Mouse (Mus musculus) gastrocnemius, adult 8-10 months (tissue): ENCODE measurements at regions not wholly inside any gene's neighbourhood (a gene's known extent, or its start where the extent isn't known, plus 50 kb on each side); places are given as distances from the start of the nearest gene placed in this dataset.
A peak's percentile ranks its signal among the peaks of the same experiment; 100 is the strongest.

Experiments
- DNase-seq, 2 experiments: peaks; one replicate each; pipeline ENCODE4 v3.0.0; 2022; ENCODE audit warnings: low spot score in 2 of 2

DNA sequence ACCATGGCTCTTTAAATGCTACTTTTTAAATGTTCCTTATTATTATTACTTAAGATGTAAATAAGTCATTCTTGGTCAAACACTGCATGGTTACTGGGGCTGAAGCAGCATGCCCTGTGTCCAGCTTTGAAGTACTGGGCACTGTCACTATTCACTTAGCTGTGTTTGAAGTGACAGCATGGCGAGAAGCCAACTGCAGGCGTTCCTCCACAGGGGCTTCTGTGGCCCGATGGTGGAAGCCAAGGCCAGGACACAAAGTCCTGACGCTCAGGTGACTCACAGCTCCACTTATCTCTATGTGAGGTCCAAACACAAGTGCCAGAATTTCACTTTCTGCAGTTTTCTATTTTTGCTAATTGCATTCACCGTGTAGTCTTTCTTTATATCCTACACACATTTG, 65.3 kb downstream of the Cdca7 start:
- DNase-seq = no peak

DNA sequence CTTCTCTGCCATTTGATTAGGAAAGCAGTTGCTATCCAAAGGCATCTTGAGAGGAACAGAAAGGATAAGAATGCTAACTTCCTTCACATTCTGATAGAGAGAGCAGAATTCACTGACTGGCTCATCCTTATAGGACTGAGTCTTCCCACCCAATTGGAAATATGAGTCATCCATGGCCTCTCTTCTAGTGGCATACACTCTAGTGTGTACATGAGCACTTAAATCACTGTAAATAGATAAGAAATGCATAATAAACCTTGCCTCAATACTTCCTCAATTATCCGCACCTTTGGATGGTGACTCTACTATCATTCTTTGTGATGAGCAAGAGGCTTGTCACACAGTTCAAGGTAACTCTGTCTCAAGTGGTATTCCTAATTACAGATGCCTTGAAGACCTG, 69.5 kb downstream of the Cdca7 start:
- no peak for DNase-seq

DNA sequence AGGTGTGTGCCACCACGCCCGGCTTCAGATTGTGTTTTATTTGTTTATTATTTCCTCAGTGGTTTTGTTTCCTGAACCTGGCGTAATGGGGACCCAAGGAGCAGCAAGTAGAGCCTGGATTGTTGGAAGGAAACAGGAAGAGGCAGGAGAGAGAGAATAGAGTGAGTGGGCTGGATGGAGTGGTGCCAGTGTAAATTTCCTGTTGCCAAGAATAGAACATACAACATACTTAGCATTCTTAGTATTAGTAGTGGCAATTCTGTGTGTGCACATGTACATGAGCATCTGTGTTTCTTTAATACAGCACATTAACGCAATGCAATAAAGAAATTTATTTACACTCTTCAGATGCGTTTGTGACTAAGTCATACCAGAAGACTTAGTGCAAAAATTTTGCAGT, 70.5 kb downstream of the Cdca7 start:
- no peak for DNase-seq

DNA sequence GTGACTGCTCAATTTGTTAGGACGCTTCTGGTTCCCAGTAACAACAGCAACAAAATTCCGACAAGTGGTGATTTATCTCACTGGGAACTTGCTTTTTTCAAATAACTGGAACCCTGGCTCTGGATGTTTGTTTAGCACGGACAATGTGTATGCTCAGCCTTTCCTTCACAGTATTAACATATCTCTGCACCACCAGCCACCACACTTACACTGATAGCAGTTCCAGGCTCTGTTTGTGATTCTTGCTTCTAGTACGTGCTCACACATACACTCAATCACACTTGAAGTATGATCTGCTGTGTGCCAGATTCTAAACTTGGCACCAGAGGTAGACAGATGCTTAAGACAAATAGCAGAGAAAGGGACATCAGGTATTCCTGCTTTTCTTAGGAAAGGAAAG, 71.0 kb downstream of the Cdca7 start:
- DNase-seq = no peak

DNA sequence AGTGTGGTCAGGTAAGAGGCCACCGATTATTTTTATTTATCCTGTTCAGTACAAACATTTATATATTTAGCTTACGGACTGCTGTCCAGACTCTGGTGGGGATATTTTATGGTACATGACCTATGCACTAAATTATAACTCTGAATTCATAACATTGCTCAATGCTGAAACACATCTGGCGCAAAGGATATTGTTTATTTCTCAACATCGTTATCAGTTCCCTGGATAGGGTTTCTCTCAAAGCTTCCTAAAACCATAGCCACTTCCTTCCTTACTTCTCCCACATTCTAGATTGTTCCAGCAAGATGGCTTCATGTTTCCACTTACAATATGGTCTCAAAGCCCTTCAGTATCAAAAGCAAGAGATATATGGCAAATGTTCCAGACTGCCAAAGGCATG, 75.3 kb downstream of the Cdca7 start:
- no peak for DNase-seq

DNA sequence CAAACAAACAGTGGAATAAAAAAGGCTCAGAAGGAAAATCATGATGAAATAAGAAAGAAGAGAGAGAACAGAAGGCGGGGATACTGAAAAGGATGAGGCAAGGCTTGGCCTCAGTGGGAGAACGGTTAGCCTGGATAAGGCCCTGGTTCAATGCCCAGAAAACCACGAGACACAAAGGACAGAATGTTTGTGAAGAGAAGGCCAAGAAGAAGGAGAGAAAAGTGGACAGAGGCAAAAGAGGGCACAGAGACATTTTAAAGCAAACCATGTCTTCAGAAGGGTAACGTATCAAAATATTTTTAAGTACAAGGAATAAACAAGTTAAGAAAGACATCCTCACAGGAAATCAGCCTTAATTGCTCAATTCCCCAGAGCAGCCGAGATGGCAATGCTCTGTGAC, 78.6 kb downstream of the Cdca7 start:
- peak; percentile 43 to 54 for DNase-seq

DNA sequence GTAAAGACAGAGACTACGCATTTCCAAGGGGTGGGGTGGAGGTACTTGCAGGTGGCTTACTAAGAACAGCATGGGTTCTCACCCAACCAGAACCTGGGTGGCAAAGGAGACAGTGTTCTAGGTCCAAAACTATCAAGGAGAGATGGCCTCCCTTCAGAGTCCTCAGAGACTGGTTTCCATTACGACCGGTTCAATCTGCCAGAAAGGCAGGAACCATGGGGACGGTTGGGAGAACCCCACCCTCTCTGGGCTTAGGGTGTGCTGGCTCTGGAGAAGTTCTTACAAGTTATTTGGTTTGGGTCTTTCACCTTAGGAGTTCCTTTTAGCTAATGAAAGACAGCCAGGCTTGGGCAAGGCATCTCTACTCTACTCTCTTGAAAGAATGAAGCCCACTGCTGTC, 79.2 kb downstream of the Cdca7 start:
- peak in 1 of 2 experiments; percentile 6 for DNase-seq

DNA sequence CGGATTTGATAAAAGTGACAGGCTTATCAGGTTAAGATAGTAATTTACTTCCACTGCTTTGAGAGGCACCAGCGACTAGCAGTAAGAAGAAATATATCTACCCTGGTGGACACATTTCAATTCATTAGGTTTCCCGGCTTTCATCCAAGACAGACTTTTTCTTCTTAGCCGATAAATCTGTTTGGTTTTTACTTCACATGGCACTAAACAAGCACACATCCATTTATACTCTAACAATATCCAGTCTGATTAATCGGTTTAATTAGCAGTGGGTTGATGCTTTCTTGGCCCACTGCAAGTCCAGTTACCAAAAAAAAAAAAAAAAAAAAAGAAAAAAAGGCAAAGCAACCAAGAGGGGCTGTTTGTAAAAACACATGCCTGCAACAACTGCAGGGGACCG, 79.6 kb downstream of the Cdca7 start:
- no peak for DNase-seq

DNA sequence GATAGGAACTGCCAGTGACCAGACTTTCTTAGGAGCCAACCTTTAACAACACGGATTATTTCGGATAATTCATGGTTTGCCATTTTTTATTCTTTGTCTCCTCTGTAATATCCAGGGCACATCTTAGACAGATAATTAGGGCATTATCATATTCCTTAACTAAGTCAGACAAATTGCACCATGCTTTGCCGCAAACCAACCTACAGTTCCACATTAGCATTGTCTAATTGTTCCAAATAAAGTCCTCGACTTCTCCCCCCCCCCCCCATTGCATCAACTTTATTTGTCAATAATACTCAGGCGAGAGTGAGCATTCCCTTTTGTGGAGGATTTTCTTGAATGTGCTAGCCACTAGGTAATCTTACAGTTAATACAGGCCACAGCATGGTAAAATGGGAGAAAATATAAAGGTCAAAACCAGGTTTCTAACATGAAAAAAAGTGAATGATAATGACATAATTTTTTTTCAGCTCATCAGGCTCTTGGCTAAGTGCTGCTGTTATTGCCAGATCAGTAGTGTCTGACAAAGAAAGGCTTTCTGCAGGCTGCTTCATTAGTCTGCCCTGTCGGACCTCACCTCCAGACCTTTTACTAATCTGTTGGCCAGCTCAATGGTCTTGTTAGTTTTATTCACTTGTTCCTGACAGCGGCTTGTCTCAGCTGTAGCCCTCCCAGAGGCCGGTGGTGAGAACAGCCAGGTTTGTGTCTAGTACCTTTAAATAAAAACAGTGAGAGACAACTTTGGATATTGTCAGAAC, 80.3 kb downstream of the Cdca7 start:
- no peak for DNase-seq

DNA sequence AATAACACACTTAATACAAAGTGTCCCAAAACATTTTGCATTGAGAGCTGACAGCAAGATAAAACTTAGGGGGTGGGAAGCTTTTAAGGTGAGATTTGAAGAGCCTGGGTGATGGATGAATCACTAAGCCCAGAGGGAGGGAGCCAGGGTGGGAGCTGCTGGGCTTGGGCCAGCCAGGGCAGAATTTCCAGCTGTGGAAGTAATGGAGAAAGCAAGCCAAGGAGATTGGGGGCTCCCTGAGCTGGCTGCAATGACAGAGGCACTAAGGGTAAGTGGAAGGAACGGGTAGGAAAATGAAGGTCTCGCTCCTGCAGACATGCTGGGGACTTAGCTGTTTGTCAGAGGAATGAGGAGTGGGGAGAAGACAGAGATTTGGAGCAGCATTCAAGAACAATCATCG, 81.2 kb downstream of the Cdca7 start:
- peak in 1 of 2 experiments; percentile 8 for DNase-seq

DNA sequence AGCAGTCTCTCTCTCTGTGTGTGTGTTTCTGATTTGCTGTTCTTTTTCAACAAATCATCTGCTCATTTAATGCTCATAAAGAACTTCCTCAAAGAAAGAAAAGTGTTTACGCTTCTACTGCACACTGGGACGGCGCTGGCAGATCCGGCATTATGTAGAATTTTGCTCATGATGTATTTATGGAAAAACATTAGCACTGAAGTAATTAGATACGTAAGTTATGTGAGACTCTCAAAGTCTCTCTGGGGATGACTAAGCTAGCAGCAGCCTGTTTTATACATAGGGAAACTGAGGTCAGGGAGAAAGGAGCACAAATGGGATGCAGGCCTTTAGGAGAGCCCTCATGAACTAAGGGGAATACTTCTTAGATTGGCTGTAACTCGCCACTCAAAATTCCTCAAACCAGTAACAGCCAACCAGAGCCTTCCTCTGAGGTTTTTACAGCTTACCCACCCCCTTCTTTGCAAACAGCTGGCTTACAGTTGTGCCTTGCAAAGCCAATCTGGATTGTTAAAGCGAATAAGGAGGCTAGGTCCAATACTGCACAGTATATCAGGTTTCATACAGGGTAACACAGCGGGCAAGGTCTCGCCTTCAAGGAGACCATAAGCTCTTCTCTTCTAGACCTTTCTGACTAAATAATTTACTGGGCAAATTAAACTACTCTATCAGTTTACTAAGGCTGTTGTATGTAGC, 81.8 kb downstream of the Cdca7 start:
- DNase-seq = no peak

DNA sequence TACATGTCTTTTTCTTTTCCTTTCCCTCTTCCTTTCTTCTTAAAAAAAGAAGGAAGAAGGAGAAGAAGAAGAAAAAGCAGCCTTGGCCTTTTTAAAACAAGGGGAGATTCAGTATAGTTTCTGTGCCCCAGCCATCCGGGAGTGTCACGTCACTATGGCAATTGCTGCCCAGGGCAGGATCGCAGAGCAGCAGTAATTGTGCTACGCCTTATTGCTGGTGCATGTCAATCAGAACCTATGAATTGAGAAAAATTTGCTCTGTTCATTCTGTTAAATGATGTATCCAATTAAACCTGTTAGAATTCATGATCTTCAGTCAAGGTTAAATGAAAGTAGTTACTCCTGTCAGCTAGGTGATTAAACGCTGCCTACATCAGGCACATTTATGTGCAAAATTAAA, 85.4 kb downstream of the Cdca7 start:
- no peak for DNase-seq

DNA sequence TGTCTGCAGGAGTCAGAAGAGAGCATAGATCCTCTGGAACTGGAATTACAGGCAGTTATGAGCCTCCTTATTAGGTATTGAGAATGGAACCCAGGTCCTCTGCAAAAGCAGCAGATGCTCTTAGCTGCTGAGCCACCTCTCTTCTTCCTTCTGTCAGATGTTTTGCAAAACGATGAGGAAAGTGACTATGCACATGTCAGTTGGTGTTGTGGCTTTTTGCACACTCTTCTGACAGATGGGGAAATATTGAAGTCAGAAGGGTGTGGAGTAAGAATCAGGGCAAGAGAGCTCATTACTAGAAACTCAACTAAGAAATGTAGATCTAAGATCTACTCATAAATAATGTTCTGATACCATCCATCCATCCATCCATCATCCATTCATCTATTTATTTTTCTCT, 102.4 kb downstream of the Cdca7 start:
- DNase-seq = no peak

DNA sequence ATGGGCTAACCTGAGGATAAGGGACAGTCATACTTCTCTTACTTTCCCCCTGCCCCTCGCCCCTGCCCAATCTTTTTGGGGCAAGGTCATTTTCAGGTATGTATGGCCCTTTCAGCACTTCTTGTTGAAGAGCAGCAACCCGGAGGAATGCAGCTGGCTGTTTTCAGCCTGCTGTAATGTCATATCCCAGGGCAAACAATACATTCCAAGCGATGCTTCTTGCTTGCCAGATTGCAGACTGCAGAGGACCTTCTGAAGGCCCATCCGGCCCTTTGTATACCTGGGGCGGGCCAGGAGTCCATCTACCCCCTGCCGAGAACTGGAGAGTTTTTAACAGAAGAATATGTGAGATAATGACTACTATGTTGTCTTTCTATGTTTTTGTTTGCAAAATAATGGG, 105.2 kb downstream of the Cdca7 start:
- no peak for DNase-seq

DNA sequence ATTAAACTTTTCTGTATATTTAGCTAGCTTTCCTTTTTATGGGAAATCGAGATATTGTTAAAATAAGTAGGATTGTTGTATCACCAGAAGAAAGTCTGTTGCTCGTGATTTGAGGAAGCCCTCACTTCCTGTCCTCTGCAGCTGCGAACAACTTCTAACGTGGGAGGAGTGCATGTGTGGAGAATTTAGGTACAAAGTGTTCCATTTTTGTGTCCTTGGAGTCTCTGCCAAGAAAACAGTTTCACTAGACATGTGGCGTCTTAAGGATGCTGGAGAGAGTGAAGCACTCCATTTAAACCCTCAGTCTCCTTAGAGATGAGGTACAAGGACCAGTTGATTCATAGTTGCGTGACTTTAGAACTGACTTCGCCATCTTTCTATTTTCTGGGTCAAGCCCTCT, 112.9 kb downstream of the Cdca7 start:
- no peak for DNase-seq

DNA sequence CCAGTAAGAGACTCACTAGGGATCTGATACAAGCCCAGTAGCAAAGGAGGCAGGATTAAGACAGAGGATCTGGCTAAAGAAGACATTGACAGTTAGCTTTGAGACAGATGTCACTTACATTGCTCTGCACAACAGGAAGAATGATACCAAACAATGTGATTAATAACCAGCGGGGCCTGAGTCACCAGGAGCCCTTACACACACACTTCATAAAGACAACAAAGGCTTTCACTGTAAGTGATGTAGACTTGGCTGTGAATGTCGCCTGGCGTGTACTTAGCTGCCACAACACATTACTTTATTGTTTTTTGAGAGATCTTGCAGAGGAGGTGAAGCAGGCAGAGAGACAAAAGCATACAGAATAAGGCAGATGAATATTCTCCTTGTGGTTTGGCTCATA, 116.1 kb downstream of the Cdca7 start:
- DNase-seq = no peak

DNA sequence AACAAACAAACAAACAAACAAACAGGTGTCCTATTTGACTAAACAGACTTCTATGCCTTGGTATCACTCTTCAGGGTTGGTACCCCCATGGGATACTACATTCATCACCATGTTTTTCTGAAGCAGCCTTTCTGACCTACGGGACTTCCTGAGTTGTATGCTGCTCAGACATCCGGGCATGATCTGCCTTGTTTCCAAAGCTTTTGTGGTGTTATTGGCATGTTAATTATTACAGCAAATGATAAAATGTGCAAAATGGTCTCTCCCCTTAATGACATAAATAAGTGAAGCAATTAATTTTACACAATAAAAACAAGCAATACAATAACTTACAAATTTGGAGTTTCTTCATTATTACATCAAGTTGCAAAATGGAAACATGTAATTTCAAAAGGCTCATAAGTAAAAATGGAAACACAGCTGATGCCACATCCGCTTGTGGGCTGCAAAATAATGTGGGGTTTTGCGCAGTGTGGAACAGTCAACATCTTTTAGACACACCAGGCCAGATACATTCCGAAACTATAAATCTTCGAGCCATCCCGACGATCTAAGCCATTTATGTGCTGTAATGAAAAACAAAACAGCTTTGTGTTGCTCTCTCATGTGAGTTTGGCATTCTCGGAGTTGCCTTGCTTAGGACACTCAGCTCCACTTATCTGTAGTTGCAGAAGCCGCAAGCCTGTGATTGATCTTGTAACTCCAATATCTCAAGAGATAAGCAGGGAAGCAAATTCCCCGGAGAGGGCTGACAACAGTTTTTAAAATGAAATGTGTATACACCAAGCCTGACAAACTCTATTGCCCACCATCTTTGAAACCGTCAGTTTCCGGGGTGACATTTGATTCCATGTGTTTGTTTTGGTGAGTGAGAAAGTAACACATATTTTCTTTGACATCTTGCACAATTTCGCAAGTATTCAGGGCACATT, 121.3 kb downstream of the Cdca7 start:
- no peak for DNase-seq

DNA sequence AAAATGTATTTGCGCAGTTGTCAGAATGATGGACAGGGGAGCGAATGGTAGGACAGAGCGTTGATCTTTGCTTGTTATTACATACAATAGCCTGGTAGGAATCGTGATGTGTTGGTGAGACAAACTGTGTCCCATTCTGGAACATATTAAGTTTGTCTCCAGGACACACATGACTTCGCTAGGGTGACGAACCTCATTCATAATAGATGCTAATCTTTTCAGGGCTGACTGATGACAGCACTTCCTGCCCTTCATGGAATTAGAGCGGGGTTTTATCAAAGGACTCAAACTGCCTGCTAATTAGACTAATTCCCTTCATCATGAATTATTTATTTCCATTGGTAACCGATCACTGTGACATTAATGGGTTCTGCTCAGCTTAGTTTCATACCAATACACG, 122.0 kb downstream of the Cdca7 start:
- no peak for DNase-seq

DNA sequence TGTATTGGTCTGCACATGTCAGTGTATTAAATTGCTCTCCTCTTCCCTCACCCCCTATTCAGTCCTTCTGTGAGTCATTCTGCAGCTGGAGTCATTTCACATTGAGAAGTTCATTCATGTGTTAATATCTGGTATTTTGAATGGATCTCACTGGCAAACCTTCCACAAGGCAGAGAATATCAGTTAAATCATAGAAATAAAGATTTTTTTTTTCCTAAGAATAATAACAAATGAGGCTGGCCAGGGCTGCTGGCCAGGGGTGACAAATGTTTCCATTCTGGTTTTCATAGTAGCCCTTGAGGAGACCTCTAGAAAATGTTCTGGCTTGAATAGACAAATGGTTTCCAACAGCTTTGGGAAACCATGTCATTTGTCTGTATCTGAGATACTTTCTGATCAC, 124.8 kb downstream of the Cdca7 start:
- peak in 1 of 2 experiments; percentile 16 for DNase-seq

DNA sequence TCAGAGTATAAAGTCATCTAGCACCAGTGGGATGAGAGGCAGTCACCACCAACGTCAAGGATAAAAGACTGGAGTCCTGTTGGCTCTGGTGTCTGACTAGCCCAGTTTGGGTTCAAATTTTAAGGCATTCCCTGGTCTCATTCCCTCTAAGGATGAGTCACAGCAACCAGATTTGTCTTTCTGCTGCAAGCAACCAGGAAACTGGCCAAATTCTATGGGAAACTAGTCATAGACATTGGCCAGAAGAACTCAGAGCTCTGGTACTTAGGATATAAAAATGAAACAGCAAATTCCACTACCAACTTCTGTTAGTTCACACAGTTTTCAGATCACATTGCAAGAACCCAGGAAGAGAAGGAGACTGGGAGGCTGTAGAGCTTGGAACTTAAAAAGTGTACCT, 126.2 kb downstream of the Cdca7 start:
- no peak for DNase-seq

DNA sequence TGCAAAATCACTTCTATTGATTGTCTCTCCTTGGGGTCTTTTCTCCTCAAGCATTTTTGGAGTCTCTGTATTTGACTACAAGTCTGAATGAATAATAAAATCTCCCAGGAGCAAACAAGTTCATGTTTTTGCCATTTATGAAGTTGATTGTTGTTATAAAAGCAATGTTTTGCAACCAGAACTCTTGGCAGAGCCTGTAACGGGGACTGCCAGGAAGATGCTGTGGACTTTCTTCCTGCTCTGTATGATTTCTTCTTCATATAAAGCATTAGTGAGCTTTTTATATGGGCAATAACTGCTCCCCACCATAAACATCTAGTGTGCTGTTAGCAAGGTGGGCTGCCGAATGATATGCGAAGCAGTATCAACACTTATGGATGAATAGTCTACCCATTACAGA, 136.3 kb downstream of the Cdca7 start:
- DNase-seq = no peak

DNA sequence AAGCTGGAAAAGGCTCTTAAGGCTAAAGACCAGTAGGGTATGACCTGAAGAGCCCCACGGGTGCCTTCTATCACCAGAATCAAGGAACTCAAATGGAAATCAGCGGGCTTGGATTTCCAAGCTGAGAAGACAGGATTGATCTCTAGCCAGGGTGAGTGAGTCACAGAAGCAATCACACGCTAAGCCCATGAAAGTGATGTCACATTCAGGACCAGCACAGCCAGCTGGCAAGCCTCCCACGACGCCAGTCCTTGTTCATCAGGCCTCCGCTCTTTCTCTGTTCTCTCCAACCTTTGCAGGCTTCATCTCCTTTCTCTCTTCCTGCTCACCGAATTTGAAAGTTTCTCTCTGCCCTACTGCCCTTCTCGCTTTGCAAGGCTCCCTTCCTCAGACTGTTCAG, 138.3 kb downstream of the Cdca7 start:
- peak; percentile 63 to 65 for DNase-seq
